Mouse (Mus musculus) MEL (cell line): ENCODE results near the gene Grk2. TPM values are rescaled to one million over a fixed set of nuclear protein-coding genes. Genes with fewer than 3 reads are reported as not detected.

ENCODE experiments used
- DNase-seq: peaks from one replicate; pipeline ENCODE4 v3.0.0; 2011; ENCODE audit warnings: low read depth, low spot score
- H3K27ac ChIP-seq: 2 replicates; pipeline ENCODE4 v1.5.1; 2012; ENCODE audit warnings: low read depth, mild to moderate bottlenecking, control low read depth, low read length, moderate library complexity; ENCODE audit not compliant: control insufficient read depth
- H3K27me3 ChIP-seq, 2 experiments: fragments of 150-350 bp in 1 of 2; sonication (generic) in 1 of 2; 2 replicates each; pipeline ENCODE4 v1.6.1; 2012; ENCODE audit warnings: low read length in 2 of 2, mild to moderate bottlenecking in 2 of 2, improper control_type of control experiment in 1 of 2, moderate library complexity in 1 of 2; ENCODE audit not compliant: insufficient read depth in 2 of 2, control insufficient read depth in 1 of 2
- H3K36me3 ChIP-seq, 2 experiments: 2 replicates each; pipeline ENCODE4 v1.6.1; 2012 to 2014; ENCODE audit warnings: low read length in 2 of 2, improper control_type of control experiment in 1 of 2, inconsistent platforms in 1 of 2, mild to moderate bottlenecking in 1 of 2; ENCODE audit not compliant: insufficient read depth in 2 of 2, control insufficient read depth in 1 of 2
- H3K4me1 ChIP-seq, 2 experiments: fragments of 150-350 bp in 1 of 2; sonication (generic) in 1 of 2; 2 replicates each; pipeline ENCODE4 v1.6.1; 2012; ENCODE audit warnings: low read length in 2 of 2, improper control_type of control experiment in 1 of 2, mild to moderate bottlenecking in 1 of 2; ENCODE audit not compliant: insufficient read depth in 2 of 2, control insufficient read depth in 1 of 2
- H3K4me3 ChIP-seq, 2 experiments: fragments of 150-350 bp in 1 of 2; sonication (generic) in 1 of 2; 2 replicates each; pipeline ENCODE4 v1.5.1; 2012; ENCODE audit warnings: low read depth in 2 of 2, low read length in 2 of 2, mild to moderate bottlenecking in 2 of 2, moderate library complexity in 2 of 2, control low read depth in 1 of 2, improper control_type of control experiment in 1 of 2; ENCODE audit not compliant: control insufficient read depth in 1 of 2, insufficient read depth in 1 of 2
- H3K79me2 ChIP-seq: 2 replicates; pipeline ENCODE4 v1.6.1; 2012; ENCODE audit warnings: mild to moderate bottlenecking, low read length, moderate library complexity; ENCODE audit not compliant: control insufficient read depth, poor library complexity, insufficient read depth
- H3K9ac ChIP-seq: 2 replicates; pipeline ENCODE4 v1.6.1; 2012; ENCODE audit warnings: low read depth, mild to moderate bottlenecking, control low read depth, low read length, moderate library complexity; ENCODE audit not compliant: control insufficient read depth, poor library complexity, severe bottlenecking
- H3K9me3 ChIP-seq: fragments of 150-350 bp; sonication (generic); replicated peaks from 2 replicates; pipeline ENCODE4 v1.6.1; 2012; ENCODE audit warnings: mild to moderate bottlenecking, low read length, improper control_type of control experiment, moderate library complexity; ENCODE audit not compliant: insufficient read depth
- CHD2 ChIP-seq: IDR thresholded peaks from 2 replicates; pipeline ENCODE4 v1.6.1; 2011; ENCODE audit warnings: low read length, improper control_type of control experiment
- E2F4 ChIP-seq: IDR thresholded peaks from 2 replicates; pipeline ENCODE4 v1.6.1; 2011; ENCODE audit warnings: low read depth, low read length, improper control_type of control experiment, borderline replicate concordance
- ELF1 ChIP-seq: IDR thresholded peaks from 2 replicates; pipeline ENCODE4 v1.6.1; 2014; ENCODE audit warnings: low read depth, mild to moderate bottlenecking, inconsistent platforms, low read length, improper control_type of control experiment, moderate library complexity
- GABPA ChIP-seq: IDR thresholded peaks from 2 replicates; pipeline ENCODE4 v1.6.1; 2012; ENCODE audit warnings: low read depth, mild to moderate bottlenecking, inconsistent platforms, low read length, improper control_type of control experiment, moderate library complexity
- GATA1 ChIP-seq: IDR thresholded peaks from 2 replicates; pipeline ENCODE4 v1.6.1; 2011; ENCODE audit warnings: low read depth, low read length, improper control_type of control experiment
- HCFC1 ChIP-seq: IDR thresholded peaks from 2 replicates; pipeline ENCODE4 v1.6.1; 2012; ENCODE audit warnings: low read depth, mild to moderate bottlenecking, inconsistent platforms, low read length, improper control_type of control experiment, moderate library complexity
- MAZ ChIP-seq: IDR thresholded peaks from 2 replicates; pipeline ENCODE4 v1.6.1; 2012; ENCODE audit warnings: low read depth, mild to moderate bottlenecking, inconsistent platforms, low read length, improper control_type of control experiment
- MYB ChIP-seq: IDR thresholded peaks from 2 replicates; pipeline ENCODE4 v1.6.1; 2011; ENCODE audit warnings: mild to moderate bottlenecking, low read depth, low read length, improper control_type of control experiment
- NELFE ChIP-seq: IDR thresholded peaks from 2 replicates; pipeline ENCODE4 v1.6.1; 2011; ENCODE audit warnings: low read depth, low read length, improper control_type of control experiment
- NRF1 ChIP-seq: IDR thresholded peaks from 2 replicates; pipeline ENCODE4 v1.6.1; 2014; ENCODE audit warnings: low read depth, mild to moderate bottlenecking, inconsistent platforms, low read length, improper control_type of control experiment, moderate library complexity; ENCODE audit not compliant: poor library complexity, insufficient read depth, severe bottlenecking
- POLR2AphosphoS2 ChIP-seq: IDR thresholded peaks from 2 replicates; pipeline ENCODE4 v1.6.1; 2011; ENCODE audit warnings: low read length, improper control_type of control experiment
- POLR2AphosphoS5 ChIP-seq: IDR thresholded peaks from 2 replicates; pipeline ENCODE4 v1.6.1; 2012; ENCODE audit warnings: low read depth, borderline replicate concordance, mild to moderate bottlenecking, inconsistent platforms, low read length, moderate library complexity, mixed read lengths
- RAD21 ChIP-seq: IDR thresholded peaks from 2 replicates; pipeline ENCODE4 v1.6.1; 2011; ENCODE audit warnings: mild to moderate bottlenecking, low read depth, low read length, improper control_type of control experiment
- TBP ChIP-seq: IDR thresholded peaks from 2 replicates; pipeline ENCODE4 v1.8.0; 2011; ENCODE audit warnings: low read depth, low read length, improper control_type of control experiment
- TCF12 ChIP-seq: IDR thresholded peaks from 2 replicates; pipeline ENCODE4 v1.6.1; 2014; ENCODE audit warnings: low read depth, mild to moderate bottlenecking, inconsistent platforms, low read length, improper control_type of control experiment, moderate library complexity
- USF1 ChIP-seq: IDR thresholded peaks from 2 replicates; pipeline ENCODE4 v1.6.1; 2014; ENCODE audit warnings: low read depth, mild to moderate bottlenecking, inconsistent platforms, low read length, improper control_type of control experiment, moderate library complexity
- USF2 ChIP-seq, 2 experiments: IDR thresholded peaks; 2 replicates each; pipeline ENCODE4 v1.6.1; 2011 to 2012; ENCODE audit warnings: improper control_type of control experiment in 2 of 2, low read length in 2 of 2, borderline replicate concordance in 1 of 2, inconsistent platforms in 1 of 2, low read depth in 1 of 2, mild to moderate bottlenecking in 1 of 2; ENCODE audit not compliant: insufficient read depth in 1 of 2
- ZMIZ1 ChIP-seq: IDR thresholded peaks from 2 replicates; pipeline ENCODE4 v1.6.1; 2012; ENCODE audit warnings: low read depth, mild to moderate bottlenecking, inconsistent platforms, low read length, improper control_type of control experiment, moderate library complexity
- polyA plus RNA-seq, 2 experiments: library from polyadenylated mRNA; stranded (reverse) in 1 of 2; unstranded in 1 of 2; fragments of >175 nt in 1 of 2; fragments of >200 nt in 1 of 2; gene quantifications; 2 replicates each; pipeline versions ENCODE4 v1.2.1 to v1.2.4; 2012; ENCODE audit warnings: low replicate concordance in 2 of 2, low read depth in 1 of 2; ENCODE audit not compliant: insufficient read length in 2 of 2, insufficient read depth in 1 of 2, missing spikeins in 1 of 2
- total RNA-seq: library from RNA; depleted of rRNA; stranded (reverse); fragments of 300-350 nt; gene quantifications from 2 replicates; pipeline ENCODE4 v1.2.3, GENCODE M21; 2012

Gene Grk2
- total and polyA plus RNA-seq, 3 experiments: 75.2 to 105 TPM; not detected in 1

GRCm38 (mm10) chr19:4328737-4329304, 22.8 kb upstream of the Grk2 start:
- DNase-seq: no peak
- Histone ChIP-seq H3K27ac (no peak overlapping the region), H3K9ac (no peak overlapping the region), H3K4me1 (peaks cover 13 to 19% of the 10 kb centered on the region in 2 experiments), H3K79me2 (peaks cover 17% of the 10 kb centered on the region), H3K4me3 (no peak overlapping the region), H3K9me3 (no peaks in the 10 kb centered on the region), H3K36me3 (peaks cover 27 to 28% of the 10 kb centered on the region in 2 experiments), H3K27me3 (no peaks in the 10 kb centered on the region)
- TF ChIP-seq USF1 (no peak), POLR2AphosphoS5 (no peak), MYB (no peak), USF2 (IDR thresholded peaks at IDR 0.05; ENCODE audit: borderline replicate concordance in 1 of 2, insufficient read depth in 1 of 2, low read depth in 1 of 2, low read length in 2 of 2) (no peak), GATA1 (no peak), TCF12 (no peak), E2F4 (no peak), CHD2 (no peak), TBP (no peak), NELFE (no peak), RAD21 (no peak), ZMIZ1 (no peak), POLR2AphosphoS2 (no peak), NRF1 (no peak), MAZ (no peak), ELF1 (no peak)

DNA sequence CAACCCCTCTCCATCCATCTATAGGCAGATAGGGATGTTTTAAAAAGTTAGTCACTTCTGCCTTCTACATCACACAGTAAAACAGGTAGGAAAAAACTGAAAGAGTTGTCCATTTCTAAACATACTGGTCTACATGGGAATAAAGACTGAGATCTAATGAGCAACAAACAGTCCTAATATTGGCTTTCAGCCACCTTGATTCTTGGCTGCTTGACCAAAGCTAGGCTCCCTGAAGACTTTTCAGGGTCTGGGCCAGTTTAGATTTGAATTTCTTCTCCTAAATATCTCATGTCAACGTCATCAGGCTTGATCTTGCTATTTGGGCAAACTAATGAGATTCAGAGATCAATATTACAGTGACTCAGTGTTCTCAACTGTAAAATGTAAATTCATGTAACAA, 20.9 kb upstream of the Grk2 start:
- no peak for DNase-seq
- H3K9ac ChIP-seq: no peak overlapping the region

More for the DNA sequence above, 20.9 kb upstream of the Grk2 start:
- TF ChIP-seq HCFC1: no peak
- TF ChIP-seq POLR2AphosphoS5: no peak
- no peak for TF ChIP-seq MAZ
- no peak for TF ChIP-seq GABPA
- no peak for TF ChIP-seq POLR2AphosphoS2
- no peak for TF ChIP-seq ELF1
- no peak for TF ChIP-seq TCF12
- TF ChIP-seq USF2 (IDR thresholded peaks at IDR 0.05; ENCODE audit: borderline replicate concordance in 1 of 2, insufficient read depth in 1 of 2, low read depth in 1 of 2, low read length in 2 of 2): no peak
- TF ChIP-seq RAD21: no peak
- H3K27me3 ChIP-seq: no peaks in the 10 kb centered on the region
- no peak overlapping the region for H3K27ac ChIP-seq
- peaks cover 11 to 12% of the 10 kb centered on the region in 2 experiments for H3K4me1 ChIP-seq
- peaks cover 4% of the 10 kb centered on the region for H3K79me2 ChIP-seq
- peaks cover 25 to 39% of the 10 kb centered on the region in 2 experiments for H3K36me3 ChIP-seq
- H3K9me3 ChIP-seq: no peaks in the 10 kb centered on the region
- H3K4me3 ChIP-seq: no peak overlapping the region
